Mouse (Mus musculus) retina, embryonic 14.5 days (tissue): ENCODE measurements at regions not wholly inside any gene's neighbourhood (a gene's known extent, or its start where the extent isn't known, plus 50 kb on each side); places are given as distances from the start of the nearest gene placed in this dataset.

Source experiments
- DNase-seq: peaks from one replicate; pipeline ENCODE4 v3.0.0-alpha.2; 2015; ENCODE audit warnings: low spot score

GRCm38 (mm10) chr11:114548658-114549057 is 119.7 kb upstream of the Rpl38 start:
- DNase-seq = no peak

GRCm38 (mm10) chr11:114544212-114544611 is 124.1 kb upstream of the Rpl38 start:
- no peak for DNase-seq

DNA sequence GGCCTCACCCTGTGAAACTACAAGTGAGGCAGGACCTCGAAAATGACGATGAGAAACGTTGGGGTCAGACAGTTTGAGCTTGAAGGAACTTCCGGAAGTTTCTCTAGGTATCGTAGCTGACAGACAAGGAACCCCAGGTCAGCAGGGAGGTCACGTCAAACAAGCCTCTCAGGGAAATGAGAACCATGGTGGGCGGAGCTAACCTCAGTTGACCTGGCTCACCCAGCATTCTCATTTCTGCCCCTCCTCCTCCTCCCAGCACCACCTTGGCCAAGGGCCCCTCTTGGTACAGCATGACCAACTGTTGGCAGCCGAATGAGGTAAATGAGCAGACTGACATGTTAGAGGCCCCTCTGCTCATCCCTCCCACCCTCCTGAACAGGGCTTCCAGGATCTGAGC is 126.2 kb upstream of the Rpl38 start:
- DNase-seq = no peak

GRCm38 (mm10) chr11:114540503-114540902 is 127.8 kb upstream of the Rpl38 start:
- DNase-seq = no peak

DNA sequence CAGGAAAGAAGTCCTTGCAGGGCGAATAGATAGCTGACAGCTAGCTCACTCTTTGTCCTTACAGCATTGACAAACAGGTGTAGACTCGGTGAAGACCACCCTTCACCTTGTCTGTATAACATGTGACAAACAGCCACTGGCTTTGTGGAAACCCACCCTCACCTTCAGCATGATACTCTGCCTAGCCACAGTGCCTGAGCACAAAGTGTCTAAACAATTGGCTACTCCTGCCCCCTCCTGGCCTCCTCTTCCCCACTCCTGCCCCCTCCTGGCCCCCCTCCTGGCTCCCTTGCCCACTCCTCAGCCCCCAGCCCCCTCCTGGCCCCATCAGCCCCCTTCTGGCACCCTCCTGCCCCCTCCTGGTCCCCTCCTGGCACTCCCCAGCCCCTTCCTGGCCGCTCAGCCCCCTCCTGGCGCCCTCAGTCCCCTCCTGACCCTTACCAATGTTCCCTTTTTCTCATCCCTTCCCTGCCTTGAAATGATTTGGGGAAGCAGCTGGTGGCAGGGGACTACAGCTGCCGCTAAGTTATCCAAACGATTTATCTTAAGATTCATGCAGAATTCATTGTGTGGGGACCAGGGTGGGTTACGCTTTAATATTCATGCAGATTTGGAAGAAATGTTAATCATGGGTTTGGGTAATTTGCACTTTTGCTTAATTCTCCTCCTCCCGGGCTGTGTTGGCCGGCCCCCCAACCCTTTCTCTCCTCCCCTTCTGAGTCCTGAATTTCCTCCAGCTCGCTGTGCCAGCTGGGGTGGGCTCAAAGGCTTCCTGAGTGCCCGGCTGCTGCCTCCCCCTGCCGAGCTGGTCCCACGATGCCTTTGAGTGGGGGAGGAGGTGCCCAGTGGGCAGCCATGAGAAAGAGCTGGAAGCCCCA is 131.5 kb upstream of the Rpl38 start:
- DNase-seq = peak; percentile 49

- DNase-seq = no peak
These were observed 132.4 kb upstream of the Rpl38 start for GRCm38 (mm10) chr11:114535900-114536299.

DNA sequence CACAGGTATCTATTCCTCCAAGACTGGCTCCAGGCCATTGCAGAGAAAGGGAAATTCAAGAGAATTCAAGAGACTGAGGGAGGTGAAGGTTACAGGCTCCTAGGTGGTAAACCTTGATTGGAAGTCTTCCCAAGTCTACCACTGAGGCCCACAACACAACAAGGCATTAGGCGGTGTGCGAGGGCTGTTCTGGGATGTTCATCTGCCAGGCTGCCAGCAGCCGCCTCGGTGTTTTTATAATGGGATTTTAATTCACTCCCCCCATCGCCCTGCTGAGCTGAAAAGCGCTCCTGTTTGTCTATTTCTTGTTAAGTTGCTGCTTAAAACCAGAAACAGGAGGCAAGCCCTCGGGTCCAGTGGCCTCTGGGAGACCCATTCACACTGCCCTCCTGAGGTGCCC is 133.9 kb upstream of the Rpl38 start:
- DNase-seq = no peak

DNA sequence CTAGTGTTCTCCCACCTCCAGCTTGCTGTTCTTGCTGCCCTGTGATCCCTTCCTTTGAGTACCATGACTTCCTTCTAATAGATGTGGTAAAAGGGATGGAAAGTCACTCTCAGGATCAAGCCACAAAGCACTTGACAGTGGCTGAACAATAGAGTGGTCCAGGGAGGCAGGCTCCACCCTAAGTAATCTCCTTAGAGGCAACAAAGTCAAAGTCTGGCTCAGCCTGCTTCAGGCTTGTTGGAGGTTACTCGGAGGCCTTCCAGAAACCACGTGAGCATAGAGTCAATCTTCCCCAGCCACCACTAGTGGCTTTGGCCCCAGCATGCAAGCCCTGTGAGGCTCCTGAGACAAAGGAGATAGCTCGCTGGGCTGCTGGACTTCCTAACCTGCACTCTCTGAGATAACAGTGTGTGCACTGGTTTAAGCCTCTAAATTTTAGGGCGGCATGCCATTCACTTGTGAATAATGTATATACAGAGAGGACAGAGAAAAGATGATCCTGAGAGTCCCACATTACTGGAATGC is 137.0 kb upstream of the Rpl38 start:
- no peak for DNase-seq

- no peak for DNase-seq
These were observed 139.2 kb upstream of the Rpl38 start for GRCm38 (mm10) chr11:114528937-114529772.

- peak; percentile 87 for DNase-seq
These were observed 144.7 kb upstream of the Rpl38 start for GRCm38 (mm10) chr11:114523444-114524238.

GRCm38 (mm10) chr11:114515278-114515677 is 153.0 kb upstream of the Rpl38 start:
- no peak for DNase-seq

DNA sequence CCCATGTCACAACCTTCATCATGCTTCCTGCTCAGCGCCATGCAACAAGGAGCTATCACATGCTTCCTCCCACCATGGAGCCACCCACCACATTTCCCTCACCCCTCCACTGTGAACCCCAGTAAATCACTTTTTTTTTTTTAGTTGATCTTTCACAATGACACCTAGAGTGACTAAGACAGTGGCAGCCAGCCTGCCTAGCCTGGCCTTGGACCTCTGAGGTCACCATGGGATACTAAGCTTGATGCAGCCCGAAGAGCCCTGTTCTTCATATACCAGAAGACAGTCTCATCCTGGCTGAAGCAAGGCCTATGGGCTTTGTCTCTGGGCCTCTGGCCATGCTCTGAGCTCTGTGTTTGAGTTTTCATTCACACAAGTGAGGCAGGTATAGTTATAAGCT is 154.2 kb upstream of the Rpl38 start:
- DNase-seq = no peak

DNA sequence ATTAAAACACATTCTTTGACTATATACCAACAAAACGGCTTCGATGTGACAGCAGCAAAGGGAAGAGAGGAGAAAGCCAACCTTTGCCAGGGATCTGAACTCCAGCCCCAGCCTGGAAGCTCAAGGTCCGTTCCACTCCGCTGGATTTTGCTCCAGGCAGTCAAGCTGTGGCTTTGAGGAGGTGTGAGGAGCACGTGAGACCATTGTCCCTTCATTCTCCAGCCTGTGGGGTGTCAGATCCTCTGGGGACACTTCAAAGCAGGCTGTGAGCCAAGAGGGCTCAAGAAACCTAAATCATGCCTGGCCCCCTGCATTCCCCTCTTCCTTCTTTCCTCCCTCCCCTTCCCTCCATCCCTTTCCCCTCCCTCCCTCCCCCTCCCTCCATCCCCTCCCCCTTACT is 154.9 kb upstream of the Rpl38 start:
- no peak for DNase-seq

- no peak for DNase-seq
These were observed 156.3 kb upstream of the Rpl38 start for GRCm38 (mm10) chr11:114511994-114512393.

GRCm38 (mm10) chr11:114502562-114502961 is 165.8 kb upstream of the Rpl38 start:
- no peak for DNase-seq

DNA sequence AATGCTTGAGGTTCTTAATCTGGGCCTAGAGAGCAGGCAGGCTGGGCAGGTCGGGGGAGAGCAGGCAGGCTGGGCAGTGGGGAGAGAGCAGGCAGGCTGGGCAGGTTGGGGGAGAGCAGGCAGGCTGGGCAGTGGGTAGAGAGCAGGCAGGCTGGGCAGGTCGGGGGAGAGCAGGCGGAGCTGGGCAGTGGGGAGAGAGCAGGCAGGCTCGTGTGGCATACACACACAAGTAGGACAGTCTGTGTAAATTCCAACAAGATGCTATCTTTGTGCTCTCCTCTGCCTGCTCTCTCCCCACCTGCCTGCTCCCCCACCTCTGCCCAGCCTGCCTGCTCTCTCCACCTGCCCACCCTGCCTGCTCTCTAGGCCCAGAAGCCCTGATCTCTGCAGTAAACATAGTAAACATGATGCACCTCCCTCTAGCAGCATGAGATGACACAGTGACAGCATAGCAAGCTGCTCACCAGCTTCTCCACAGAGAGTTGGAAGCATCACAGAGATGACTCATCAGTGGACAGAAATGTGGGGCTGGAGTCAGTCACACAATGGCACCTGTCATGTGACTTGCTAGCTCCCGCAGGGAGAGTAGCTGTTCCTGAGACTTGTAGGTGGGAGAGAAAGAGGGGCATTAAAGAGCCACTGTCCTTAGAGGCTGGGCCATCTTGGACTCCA is 166.3 kb upstream of the Rpl38 start:
- DNase-seq = no peak

DNA sequence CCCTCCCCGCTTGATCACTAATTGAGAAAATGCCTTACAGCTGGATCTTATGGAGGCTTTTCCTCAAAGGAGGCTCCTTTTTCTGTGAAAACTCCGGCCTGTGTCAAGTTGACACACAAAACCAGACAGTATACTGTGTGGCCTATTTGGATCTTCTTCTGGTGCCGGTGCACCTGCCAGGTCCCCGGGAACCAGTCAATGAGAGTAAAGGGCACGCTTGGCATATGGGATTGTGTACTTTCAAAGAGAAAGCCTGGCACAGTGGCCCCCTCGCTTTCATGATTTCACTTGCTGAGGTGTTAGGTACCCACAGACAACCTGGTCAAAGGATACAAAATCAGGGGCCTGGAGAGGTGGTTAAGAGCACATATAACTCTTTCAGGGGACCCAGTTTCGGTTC is 167.9 kb upstream of the Rpl38 start:
- DNase-seq = no peak

DNA sequence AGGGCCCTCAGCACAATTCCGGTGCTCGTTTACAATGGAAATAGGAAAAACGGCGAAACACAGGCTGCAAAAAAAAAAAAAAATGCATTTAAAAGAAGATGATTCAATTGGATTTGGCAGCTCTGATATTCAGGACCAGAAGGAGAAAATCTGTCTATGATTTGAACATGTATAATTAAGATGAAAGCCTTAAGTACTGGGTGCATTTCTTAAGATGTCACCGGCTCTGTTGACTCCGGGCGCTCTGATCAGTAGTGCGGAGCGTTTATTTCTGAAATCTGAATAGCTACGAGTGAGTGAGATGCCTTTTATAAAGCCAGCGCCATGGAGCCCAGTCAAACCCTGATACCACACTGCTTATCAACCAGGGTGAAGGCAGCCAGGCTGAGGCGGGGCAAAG is 168.7 kb upstream of the Rpl38 start:
- no peak for DNase-seq

- no peak for DNase-seq
These were observed 172.8 kb upstream of the Rpl38 start for GRCm38 (mm10) chr11:114495520-114495921.

- no peak for DNase-seq
These were observed 181.9 kb upstream of the Rpl38 start for GRCm38 (mm10) chr11:114486455-114486854.

- no peak for DNase-seq
These were observed 182.9 kb upstream of the Rpl38 start for GRCm38 (mm10) chr11:114485429-114485828.

DNA sequence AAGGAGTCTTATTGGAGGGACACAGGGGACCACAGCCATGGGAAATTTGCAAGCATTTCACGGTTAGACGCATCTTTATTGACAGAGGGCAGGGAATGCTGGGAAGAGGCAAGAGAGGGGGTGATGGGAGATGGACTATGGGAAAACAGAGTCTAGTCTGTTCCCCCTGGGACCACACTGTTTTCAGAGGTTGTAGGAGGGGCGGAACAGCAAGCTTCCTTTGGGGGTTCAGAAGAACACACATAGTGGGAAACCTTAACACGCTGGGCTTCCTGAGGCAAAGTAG is 183.7 kb upstream of the Rpl38 start:
- DNase-seq = peak; percentile 51
